Mouse (Mus musculus): ENCODE measurements around the gene Ksr2. TPM values are rescaled to one million over a fixed set of nuclear protein-coding genes. Genes with fewer than 3 reads are reported as not detected.
"Not testable (repeated sequence)": the region's sequence is repeated elsewhere in the genome, so short reads cannot be mapped to it uniquely, and the experiment has no call there.

The Ksr2 gene
- total RNA-seq, 2 experiments from 2014 or later = 0.16 to 0.27 TPM

GRCm38 (mm10) chr5:117620292-117620691 is 206.5 kb downstream of the Ksr2 start:
- no peak for DNase-seq

GRCm38 (mm10) chr5:117622221-117622620 is 208.4 kb downstream of the Ksr2 start:
- no peak for DNase-seq

- DNase-seq = not testable (repeated sequence)
These were observed 209.4 kb downstream of the Ksr2 start for GRCm38 (mm10) chr5:117623206-117623605.

- DNase-seq = no peak
These were observed 213.1 kb downstream of the Ksr2 start for GRCm38 (mm10) chr5:117626907-117627306.

- DNase-seq = peak; percentile 45
These were observed 214.6 kb downstream of the Ksr2 start for GRCm38 (mm10) chr5:117628351-117628750.

GRCm38 (mm10) chr5:117629570-117629969 is 215.8 kb downstream of the Ksr2 start:
- no peak for DNase-seq

- DNase-seq = no peak
These were observed 221.4 kb downstream of the Ksr2 start for GRCm38 (mm10) chr5:117635211-117635610.

- DNase-seq = no peak
These were observed 222.0 kb downstream of the Ksr2 start for GRCm38 (mm10) chr5:117635838-117636237.

GRCm38 (mm10) chr5:117641585-117641984 is 227.8 kb downstream of the Ksr2 start:
- no peak for DNase-seq

- no peak for DNase-seq
These were observed 237.6 kb downstream of the Ksr2 start for GRCm38 (mm10) chr5:117651238-117651886.

GRCm38 (mm10) chr5:117658641-117659040 is 244.8 kb downstream of the Ksr2 start:
- no peak for DNase-seq

GRCm38 (mm10) chr5:117659596-117659995 is 245.8 kb downstream of the Ksr2 start:
- DNase-seq = no peak

GRCm38 (mm10) chr5:117665181-117665580 is 251.4 kb downstream of the Ksr2 start:
- no peak for DNase-seq

- DNase-seq = no peak
These were observed 253.5 kb downstream of the Ksr2 start for GRCm38 (mm10) chr5:117667314-117667713.

GRCm38 (mm10) chr5:117669265-117669664 is 255.5 kb downstream of the Ksr2 start:
- no peak for DNase-seq

- no peak for DNase-seq
These were observed 256.0 kb downstream of the Ksr2 start for GRCm38 (mm10) chr5:117669843-117670242.

- DNase-seq = no peak
These were observed 257.6 kb downstream of the Ksr2 start for GRCm38 (mm10) chr5:117671362-117671761.

- DNase-seq = no peak
These were observed 262.0 kb downstream of the Ksr2 start for GRCm38 (mm10) chr5:117675840-117676239.

GRCm38 (mm10) chr5:117677231-117677630 is 263.4 kb downstream of the Ksr2 start:
- no peak for DNase-seq

- DNase-seq = no peak
These were observed 264.6 kb downstream of the Ksr2 start for GRCm38 (mm10) chr5:117678371-117678770.

GRCm38 (mm10) chr5:117682226-117682625 is 268.4 kb downstream of the Ksr2 start:
- DNase-seq = no peak

- DNase-seq = no peak
These were observed 270.7 kb downstream of the Ksr2 start for GRCm38 (mm10) chr5:117684491-117684890.

GRCm38 (mm10) chr5:117687770-117688352 is 274.1 kb downstream of the Ksr2 start:
- DNase-seq = no peak

- no peak for DNase-seq
These were observed 274.9 kb downstream of the Ksr2 start for GRCm38 (mm10) chr5:117688738-117689137.

Data from gastrocnemius, postnatal 10 days (tissue).